Mouse (Mus musculus) CH12.LX (cell line): ENCODE data around the gene Usp11. TPM values are rescaled to one million over a fixed set of nuclear protein-coding genes. Genes with fewer than 3 reads are reported as not detected.
A peak's percentile ranks its signal among the peaks of the same experiment; 100 is the strongest.
"Not testable (repeated sequence)": the region's sequence is repeated elsewhere in the genome, so short reads cannot be mapped to it uniquely, and the experiment has no call there.

Source experiments
- DNase-seq: peaks from one replicate; pipeline ENCODE4 v3.0.0-alpha.2; 2013; ENCODE audit errors: extremely low read depth
- H3K27ac ChIP-seq: 2 replicates; pipeline ENCODE4 v1.5.1; 2012; ENCODE audit warnings: low read depth, mild to moderate bottlenecking, control low read depth, moderate library complexity; ENCODE audit not compliant: insufficient read depth
- H3K27me3 ChIP-seq: replicated peaks from 2 replicates; pipeline ENCODE3; 2012; ENCODE audit warnings: inconsistent platforms
- H3K36me3 ChIP-seq, 2 experiments: replicated peaks in 1 of 2; 2 replicates each; pipeline versions ENCODE3 to v1.6.1; 2012; ENCODE audit warnings: inconsistent platforms in 1 of 2, low read length in 1 of 2, mild to moderate bottlenecking in 1 of 2, mixed read lengths in 1 of 2, moderate library complexity in 1 of 2; ENCODE audit not compliant: control insufficient read depth in 1 of 2, insufficient read depth in 1 of 2
- H3K4me1 ChIP-seq, 2 experiments: 2 replicates each; pipeline ENCODE4 v1.6.1; 2012; ENCODE audit warnings: inconsistent platforms in 1 of 2, moderate library complexity in 1 of 2; ENCODE audit not compliant: insufficient read depth in 2 of 2, control insufficient read depth in 1 of 2
- H3K4me2 ChIP-seq: 2 replicates; pipeline ENCODE4 v1.6.1; 2012; ENCODE audit warnings: low read depth, mild to moderate bottlenecking, control low read depth; ENCODE audit not compliant: poor library complexity, insufficient read depth, severe bottlenecking
- H3K4me3 ChIP-seq, 3 experiments: fragments of 150-350 bp in 1 of 3; sonication (generic) in 1 of 3; replicated peaks in 1 of 3; 2 replicates each; pipeline versions ENCODE3 to v1.5.1; 2011 to 2012; ENCODE audit warnings: low read depth in 2 of 3, low read length in 2 of 3, mild to moderate bottlenecking in 2 of 3, moderate library complexity in 2 of 3, control low read depth in 1 of 3, improper control_type of control experiment in 1 of 3, inconsistent platforms in 1 of 3, mixed read lengths in 1 of 3; ENCODE audit not compliant: poor library complexity in 1 of 3
- H3K79me2 ChIP-seq: replicated peaks from 2 replicates; pipeline ENCODE4 v1.6.1; 2012; ENCODE audit warnings: mild to moderate bottlenecking, moderate library complexity; ENCODE audit not compliant: control insufficient read depth, poor library complexity, insufficient read depth, severe bottlenecking; ENCODE audit errors: extremely low read depth
- H3K9ac ChIP-seq: 2 replicates; pipeline ENCODE4 v1.6.1; 2012; ENCODE audit warnings: low read depth, mild to moderate bottlenecking, control low read depth, moderate library complexity; ENCODE audit not compliant: insufficient read depth
- H3K9me3 ChIP-seq: replicated peaks from 2 replicates; pipeline ENCODE3; 2012; ENCODE audit warnings: low read length, inconsistent platforms, mixed read lengths
- CHD1 ChIP-seq: IDR thresholded peaks from 2 replicates; pipeline ENCODE4 v1.6.1; 2012; ENCODE audit warnings: low read depth, low read length, improper control_type of control experiment, inconsistent platforms
- CHD2 ChIP-seq: IDR thresholded peaks from 2 replicates; pipeline ENCODE4 v1.6.1; 2011; ENCODE audit warnings: low read length, improper control_type of control experiment
- EP300 ChIP-seq: IDR thresholded peaks from 2 replicates; pipeline ENCODE4 v1.6.1; 2011; ENCODE audit warnings: low read length, improper control_type of control experiment
- ETS1 ChIP-seq: conservative IDR thresholded peaks from 2 replicates; pipeline ENCODE4 v1.6.1; 2012; ENCODE audit warnings: low read depth, mild to moderate bottlenecking, inconsistent platforms, low read length, improper control_type of control experiment, moderate library complexity
- HCFC1 ChIP-seq: IDR thresholded peaks from 2 replicates; pipeline ENCODE4 v1.6.1; 2012; ENCODE audit warnings: low read depth, mild to moderate bottlenecking, inconsistent platforms, low read length, improper control_type of control experiment
- MAFK ChIP-seq: IDR thresholded peaks from 2 replicates; pipeline ENCODE4 v1.6.1; 2011; ENCODE audit warnings: low read length, improper control_type of control experiment; ENCODE audit not compliant: insufficient replicate concordance
- MXI1 ChIP-seq: IDR thresholded peaks from 2 replicates; pipeline ENCODE4 v1.6.1; 2011; ENCODE audit warnings: mild to moderate bottlenecking, low read depth, low read length, improper control_type of control experiment
- PAX5 ChIP-seq: IDR thresholded peaks from 2 replicates; pipeline ENCODE4 v1.6.1; 2012; ENCODE audit warnings: low read length, inconsistent platforms, mixed read lengths
- POLR2AphosphoS2 ChIP-seq: IDR thresholded peaks from 2 replicates; pipeline ENCODE4 v1.6.1; 2011; ENCODE audit warnings: low read depth, low read length, improper control_type of control experiment
- TBP ChIP-seq: conservative IDR thresholded peaks from 2 replicates; pipeline ENCODE4 v1.6.1; 2011; ENCODE audit warnings: low read depth, low read length, improper control_type of control experiment
- TCF12 ChIP-seq: IDR thresholded peaks from 2 replicates; pipeline ENCODE4 v1.6.1; 2014; ENCODE audit warnings: low read depth, mild to moderate bottlenecking, inconsistent platforms, low read length, improper control_type of control experiment
- USF2 ChIP-seq: conservative IDR thresholded peaks from 2 replicates; pipeline ENCODE4 v1.6.1; 2011; ENCODE audit warnings: low read depth, low read length, improper control_type of control experiment
- ZC3H11A ChIP-seq: IDR thresholded peaks from 2 replicates; pipeline ENCODE4 v1.6.1; 2012; ENCODE audit warnings: low read depth, mild to moderate bottlenecking, inconsistent platforms, low read length, improper control_type of control experiment
- ZKSCAN1 ChIP-seq: IDR thresholded peaks from 2 replicates; pipeline ENCODE4 v1.6.1; 2012; ENCODE audit warnings: low read depth, inconsistent platforms, low read length, improper control_type of control experiment, borderline replicate concordance
- ZMIZ1 ChIP-seq: IDR thresholded peaks from 2 replicates; pipeline ENCODE4 v1.6.1; 2012; ENCODE audit warnings: low read depth, mild to moderate bottlenecking, inconsistent platforms, low read length, improper control_type of control experiment
- dilution Hi-C: fragments of 300-500 bp; cut with MboI; formaldehyde crosslinking; loops from 2 replicates; pipeline ENCODE4 v1.14.3; 2020; ENCODE audit warnings: low sequenced_read_pairs; ENCODE audit not compliant: extremely low pct_unique_long_range_greater_than_20kb, extremely low pct_ligation_motif_present
- in situ Hi-C: fragments of 300-500 bp; cut with MboI; formaldehyde crosslinking; loops from 3 replicates; pipeline ENCODE4 v1.14.3; 2019; ENCODE audit warnings: low sequenced_read_pairs, low pct_ligation_motif_present, low pct_unique_long_range_greater_than_20kb, mixed read lengths
- polyA plus RNA-seq: library from polyadenylated mRNA; unstranded; fragments of >175 nt; gene quantifications from 2 replicates; pipeline ENCODE4 v1.2.1, GENCODE M21; 2012; ENCODE audit warnings: low read depth; ENCODE audit not compliant: insufficient read length
- total RNA-seq, 2 experiments: library from RNA; depleted of rRNA; stranded (reverse); fragments of 300-350 nt in 1 of 2; fragments of >200 nt in 1 of 2; gene quantifications; 2 replicates each; pipeline ENCODE4 v1.2.3; 2012 to 2014

Gene Usp11
- total and polyA plus RNA-seq, 3 experiments, result 4.0 to 11.2 (median 6.3) TPM

DNA sequence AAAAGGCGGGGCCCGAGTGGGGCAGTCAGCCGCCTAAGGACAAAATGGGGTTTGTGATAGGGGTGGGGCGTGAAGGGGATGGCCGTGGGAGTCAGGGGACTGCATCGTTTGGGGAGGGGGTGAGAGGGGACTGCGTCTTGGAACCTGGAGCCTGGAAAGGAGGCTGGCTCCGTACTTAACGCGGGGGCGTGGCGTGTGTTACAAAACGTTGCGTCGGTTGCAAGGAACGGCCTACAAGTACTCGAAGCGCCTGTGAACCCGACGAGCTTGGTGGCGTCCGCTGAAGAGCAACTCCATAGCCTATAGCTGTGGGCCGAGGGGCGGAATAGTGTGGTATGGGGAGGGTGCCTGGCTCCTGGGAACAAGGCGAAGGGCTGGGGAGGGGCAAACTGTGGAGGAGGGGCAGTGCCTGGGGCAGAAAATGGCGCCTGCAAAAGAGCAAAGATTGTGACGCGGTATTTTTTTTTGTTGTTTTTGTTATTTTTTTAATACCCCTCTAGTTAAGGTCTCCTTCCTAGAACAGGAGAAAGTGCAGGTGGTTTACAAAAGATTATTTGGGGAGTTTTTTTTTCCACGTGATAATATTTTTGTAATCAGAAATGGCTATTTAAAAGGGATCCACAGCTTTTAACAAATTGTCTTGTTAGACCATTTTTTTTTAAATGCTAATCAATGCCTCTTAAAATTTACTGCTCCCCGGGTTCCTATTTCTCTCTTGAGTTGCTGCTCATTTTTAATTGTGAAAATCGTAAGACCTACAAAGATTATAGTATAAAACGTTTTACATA lies 783 bp downstream of the Usp11 start:
- DNase-seq, result peak; percentile 81
- Histone ChIP-seq H3K27me3 (no peaks in the 10 kb centered on the region), H3K36me3 (peaks cover under 1 to 13% of the 10 kb centered on the region in 2 experiments), H3K9me3 (no peaks in the 10 kb centered on the region), H3K4me1 (no peaks in the 10 kb centered on the region), H3K9ac (peak overlapping the region; percentile 68), H3K4me2 (0 out of 2 replicates have a peak overlapping the region, but pooled peaks have one; percentile 14), H3K4me3 (peak overlapping the region; percentile 55 to 71 (median 61)), H3K27ac (peak overlapping the region; percentile 86), H3K79me2 (no peaks in the 10 kb centered on the region)
- peak; percentile 70; the same call in 1 of the 2 replicates for TF ChIP-seq CHD1
- no peak for TF ChIP-seq MAFK
- no peak for TF ChIP-seq ZMIZ1
- 0 out of 2 replicates have a peak, but pooled peaks have one; percentile 27 for TF ChIP-seq CHD2
- 0 out of 2 replicates have a peak, but pooled peaks have one; percentile 47 for TF ChIP-seq TBP
- TF ChIP-seq TCF12, result 0 out of 2 replicates have a peak, but pooled peaks have one; percentile 26
- dilution Hi-C loops, result no loop called here
- in situ Hi-C loops, result no loop called here

DNA sequence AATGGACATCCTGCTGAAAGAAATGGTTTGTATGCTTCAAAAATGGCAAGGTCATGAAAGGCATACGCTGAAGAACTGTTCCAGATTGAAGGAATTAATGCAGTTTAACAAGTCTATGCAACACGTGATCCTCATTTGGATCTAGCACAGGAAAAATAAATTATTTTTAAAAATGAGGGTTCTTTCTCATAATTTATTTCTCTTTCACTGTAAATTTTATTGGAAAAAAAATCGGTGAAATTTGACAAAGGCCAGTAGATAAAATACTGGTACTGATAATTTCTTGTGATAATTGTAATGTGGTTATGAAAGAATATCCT lies 1.3 kb downstream of the Usp11 start:
- TF ChIP-seq EP300 (no peak), POLR2AphosphoS2 (no peak), ZKSCAN1 (no peak), CHD1 (peak; percentile 31; the same call in 1 of the 2 replicates), ZC3H11A (no peak)
- TF ChIP-seq, all 38 proteins: peak for 1
- dilution Hi-C loops, result no loop called here
- H3K36me3 ChIP-seq, result peaks cover 0 to 9% of the 10 kb centered on the region in 2 experiments
- no peaks in the 10 kb centered on the region for H3K27me3 ChIP-seq
- H3K4me1 ChIP-seq, result no peaks in the 10 kb centered on the region
- no peak for DNase-seq
- in situ Hi-C loops, result no loop called here
- H3K9ac ChIP-seq, result peak overlapping the region; percentile 63; the same call in 1 of the 2 replicates
- H3K4me3 ChIP-seq, result peak overlapping the region; percentile 32 to 61 (median 55)
- H3K4me2 ChIP-seq, result no peak overlapping the region
- H3K79me2 ChIP-seq, result no peaks in the 10 kb centered on the region
- no peak overlapping the region for H3K27ac ChIP-seq
- H3K9me3 ChIP-seq, result no peaks in the 10 kb centered on the region

DNA sequence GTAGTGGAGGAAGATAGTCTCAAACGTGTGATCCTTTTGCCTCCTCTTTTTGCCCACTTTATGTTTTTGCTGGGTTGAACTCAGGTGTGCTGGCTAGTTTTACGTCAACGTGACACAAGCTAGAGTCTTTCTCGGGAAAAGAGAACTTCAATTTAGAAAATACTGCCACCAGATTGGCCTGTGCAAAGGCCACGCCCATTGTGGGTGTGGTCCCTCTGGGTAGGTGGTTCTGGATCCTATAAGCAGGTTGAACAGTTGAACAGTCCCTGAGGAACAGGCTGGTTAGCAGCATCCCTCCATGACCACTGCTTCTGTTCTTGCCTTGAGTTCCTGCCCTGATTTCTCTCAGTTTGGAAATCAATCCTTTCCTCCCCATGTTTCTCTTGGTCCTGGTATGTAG lies 25.0 kb downstream of the Usp11 start:
- Histone ChIP-seq H3K9ac (no peak overlapping the region), H3K4me2 (no peak overlapping the region), H3K27ac (no peak overlapping the region), H3K36me3 (no peaks in the 10 kb centered on the region), H3K27me3 (no peaks in the 10 kb centered on the region), H3K79me2 (no peaks in the 10 kb centered on the region), H3K4me1 (no peaks in the 10 kb centered on the region), H3K9me3 (no peaks in the 10 kb centered on the region), H3K4me3 (no peak overlapping the region)
- in situ Hi-C loops (no loop called here), dilution Hi-C loops (no loop called here)
- TF ChIP-seq PAX5, result no peak
- TF ChIP-seq ETS1, result no peak
- TF ChIP-seq EP300, result no peak
- no peak for TF ChIP-seq USF2
- no peak for TF ChIP-seq MXI1
- no peak for TF ChIP-seq HCFC1
- DNase-seq, result no peak

DNA sequence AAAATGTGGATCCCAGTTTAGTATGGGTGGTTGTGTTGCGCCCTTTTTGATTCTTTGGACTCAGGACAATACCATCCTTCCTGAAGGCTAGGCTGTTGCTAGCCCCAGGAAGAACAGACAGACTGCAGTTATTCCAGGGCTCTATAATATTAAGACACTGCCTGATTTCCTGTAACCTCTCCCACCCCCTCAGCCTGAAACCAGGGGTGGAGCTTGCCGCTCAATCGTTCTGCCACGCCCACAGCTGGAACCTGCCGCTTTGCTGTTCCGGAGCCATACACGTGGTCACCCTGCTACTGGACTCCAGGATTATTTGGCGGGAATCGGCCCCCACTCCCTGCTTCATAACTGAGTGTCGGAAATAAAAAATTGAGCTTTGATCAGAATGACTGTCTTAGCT lies 26.3 kb downstream of the Usp11 start:
- H3K79me2 ChIP-seq, H3K36me3 ChIP-seq, H3K27me3 ChIP-seq, H3K4me1 ChIP-seq, in situ Hi-C loops, H3K9ac ChIP-seq, H3K4me2 ChIP-seq, DNase-seq, H3K9me3 ChIP-seq, dilution Hi-C loops, H3K4me3 ChIP-seq, H3K27ac ChIP-seq: not testable (repeated sequence)
